ENCODE assay signal across 22 mouse cellular contexts in genomic region chr2:65100001-65100400, GRCm38 (mm10).
DNase-seq lines count a peak whose midpoint lies in the region; ATAC-seq and TF ChIP-seq lines count a peak whose summit lies in the region.
"Had no signal": no experiment of that assay in that cellular context is flagged by ENCODE, and none has a peak within 500 bp of the region (broad histone marks: within the 10 kb centered on the region; RNA-seq: fewer than 3 reads in every experiment).

No protein-coding gene starts in this region.

- no peaks in the 10 kb centered on the region for H3K4me1 ChIP-seq in kidney, embryonic 16.5 days (ENCODE audit: insufficient read depth, low read length)
- no peaks in the 10 kb centered on the region for H3K4me1 ChIP-seq in lung, postnatal 0 days (ENCODE audit: insufficient read depth, low read depth, low read length)
- H3K4me1 ChIP-seq in kidney, embryonic 14.5 days (ENCODE audit: control insufficient read depth, insufficient read depth, low read length), result no peaks in the 10 kb centered on the region
- H3K4me1 ChIP-seq: embryonic facial prominence, embryonic 13.5 days; forebrain, embryonic 12.5 days; hindbrain, embryonic 10.5 days; hindbrain, embryonic 15.5 days had no signal

- TF ChIP-seq CTCF in lung, postnatal 0 days (IDR thresholded peaks at IDR 0.05), result no peak

- TF ChIP-seq EP300 in lung, postnatal 0 days (IDR thresholded peaks at IDR 0.05), result no peak

- no peak overlapping the region for H3K9ac ChIP-seq in kidney, embryonic 16.5 days (replicated peaks; ENCODE audit: low read length)
- H3K9ac ChIP-seq in lung, postnatal 0 days (replicated peaks; ENCODE audit: low read depth), result no peak overlapping the region
- no peak overlapping the region for H3K9ac ChIP-seq in kidney, embryonic 14.5 days (ENCODE audit: low read depth, low read length)
- H3K9ac ChIP-seq: embryonic facial prominence, embryonic 13.5 days; forebrain, embryonic 12.5 days; hindbrain, embryonic 15.5 days had no signal

- no peak for ATAC-seq in kidney, embryonic 16.5 days (ENCODE audit: low FRiP score, low TSS enrichment)
- no peak for ATAC-seq in lung, postnatal 0 days
- no peak for ATAC-seq in kidney, embryonic 14.5 days (ENCODE audit: low FRiP score, low TSS enrichment)
- ATAC-seq: activated CD4-positive, CD25-positive, alpha-beta regulatory T cell, adult 4 months; forebrain, embryonic 16.5 days; intestine, embryonic 16.5 days; Patski had no signal

- no peak overlapping the region for H3K27ac ChIP-seq in kidney, embryonic 16.5 days (ENCODE audit: low read length)
- H3K27ac ChIP-seq in lung, postnatal 0 days (ENCODE audit: low read length), result no peak overlapping the region
- H3K27ac ChIP-seq in kidney, embryonic 14.5 days (ENCODE audit: low read depth, low read length), result no peak overlapping the region
- H3K27ac ChIP-seq: embryonic facial prominence, embryonic 13.5 days; forebrain, embryonic 12.5 days; heart, adult 2 months; hindbrain, embryonic 10.5 days; hindbrain, embryonic 15.5 days had no signal

- WGBS in kidney, embryonic 16.5 days, result 95% methylated on average over 1 of the region's 1 CpGs
- 84% methylated on average over 1 of the region's 1 CpGs for WGBS in lung, postnatal 0 days
- 78% methylated on average over 1 of the region's 1 CpGs for WGBS in kidney, embryonic 14.5 days

- no peaks in the 10 kb centered on the region for H3K27me3 ChIP-seq in kidney, embryonic 16.5 days (ENCODE audit: insufficient read depth, low read length)
- no peaks in the 10 kb centered on the region for H3K27me3 ChIP-seq in lung, postnatal 0 days (replicated peaks; ENCODE audit: insufficient read depth, low read length)
- H3K27me3 ChIP-seq in kidney, embryonic 14.5 days (ENCODE audit: control insufficient read depth, insufficient read depth, low read length), result no peaks in the 10 kb centered on the region
- H3K27me3 ChIP-seq: CH12.LX; embryonic facial prominence, embryonic 13.5 days; forebrain, embryonic 12.5 days; hindbrain, embryonic 15.5 days; Patski had no signal

- no peaks in the 10 kb centered on the region for H3K9me3 ChIP-seq in kidney, embryonic 16.5 days (ENCODE audit: low read length)
- no peaks in the 10 kb centered on the region for H3K9me3 ChIP-seq in lung, postnatal 0 days (ENCODE audit: low read length)
- H3K9me3 ChIP-seq in kidney, embryonic 14.5 days (ENCODE audit: control insufficient read depth, low read length), result no peaks in the 10 kb centered on the region
- H3K9me3 ChIP-seq: embryonic facial prominence, embryonic 13.5 days; forebrain, embryonic 12.5 days; hindbrain, embryonic 10.5 days; hindbrain, embryonic 15.5 days had no signal

- peaks cover 16% of the 10 kb centered on the region for H3K36me3 ChIP-seq in kidney, embryonic 16.5 days (ENCODE audit: insufficient read depth, low read length)
- no peaks in the 10 kb centered on the region; the same call in 1 of the 2 replicates for H3K36me3 ChIP-seq in lung, postnatal 0 days (ENCODE audit: insufficient read depth, low read length)
- peaks cover 6% of the 10 kb centered on the region; the same call in 1 of the 2 replicates for H3K36me3 ChIP-seq in kidney, embryonic 14.5 days (ENCODE audit: control insufficient read depth, insufficient read depth, low read length)
- H3K36me3 ChIP-seq: embryonic facial prominence, embryonic 13.5 days; forebrain, embryonic 12.5 days; hindbrain, embryonic 10.5 days; hindbrain, embryonic 15.5 days had no signal

- DNase-seq in brain, adult 2 months (ENCODE audit: low read depth, low spot score), result peak; percentile 81
- peak; percentile 61 for DNase-seq in cerebellum, adult 11-12 months
- peak; percentile 63 for DNase-seq in cerebellum, adult 9-10 months
- peak; percentile 78 to 84 for DNase-seq in cerebellum, postnatal 25 days
- DNase-seq in lung, postnatal 0 days (ENCODE audit: low spot score), result no peak
- DNase-seq: adrenal gland, adult 2 months; adrenal gland, postnatal 25 days; gastrocnemius, postnatal 14 days; heart, adult 2 months; kidney, adult 8-10 months had no signal

- H3K4me3 ChIP-seq in kidney, embryonic 16.5 days (ENCODE audit: low read length), result no peak overlapping the region
- no peak overlapping the region for H3K4me3 ChIP-seq in lung, postnatal 0 days (ENCODE audit: low read depth, low read length)
- no peak overlapping the region for H3K4me3 ChIP-seq in kidney, embryonic 14.5 days (ENCODE audit: low read length)
- H3K4me3 ChIP-seq: embryonic facial prominence, embryonic 13.5 days; forebrain, embryonic 12.5 days; heart, adult 2 months; hindbrain, embryonic 10.5 days; hindbrain, embryonic 15.5 days had no signal

- H3K4me2 ChIP-seq in kidney, embryonic 16.5 days (replicated peaks; ENCODE audit: low read depth, low read length), result no peak overlapping the region
- H3K4me2 ChIP-seq in lung, postnatal 0 days (replicated peaks; ENCODE audit: low read depth, low read length), result no peak overlapping the region
- no peak overlapping the region for H3K4me2 ChIP-seq in kidney, embryonic 14.5 days (replicated peaks; ENCODE audit: low read depth, low read length)
- H3K4me2 ChIP-seq: embryonic facial prominence, embryonic 13.5 days; forebrain, embryonic 12.5 days; heart, embryonic 11.5 days; hindbrain, embryonic 15.5 days had no signal
